Mouse (Mus musculus) MEL (cell line): ENCODE data around the gene Ssr2. TPM values are rescaled to one million over a fixed set of nuclear protein-coding genes. Genes with fewer than 3 reads are reported as not detected.

Source experiments
- DNase-seq: peaks from one replicate; pipeline ENCODE4 v3.0.0; 2011; ENCODE audit warnings: low read depth, low spot score
- H3K27ac ChIP-seq: 2 replicates; pipeline ENCODE4 v1.5.1; 2012; ENCODE audit warnings: low read depth, mild to moderate bottlenecking, control low read depth, low read length, moderate library complexity; ENCODE audit not compliant: control insufficient read depth
- H3K27me3 ChIP-seq, 2 experiments: fragments of 150-350 bp in 1 of 2; sonication (generic) in 1 of 2; 2 replicates each; pipeline ENCODE4 v1.6.1; 2012; ENCODE audit warnings: low read length in 2 of 2, mild to moderate bottlenecking in 2 of 2, improper control_type of control experiment in 1 of 2, moderate library complexity in 1 of 2; ENCODE audit not compliant: insufficient read depth in 2 of 2, control insufficient read depth in 1 of 2
- H3K36me3 ChIP-seq, 2 experiments: 2 replicates each; pipeline ENCODE4 v1.6.1; 2012 to 2014; ENCODE audit warnings: low read length in 2 of 2, improper control_type of control experiment in 1 of 2, inconsistent platforms in 1 of 2, mild to moderate bottlenecking in 1 of 2; ENCODE audit not compliant: insufficient read depth in 2 of 2, control insufficient read depth in 1 of 2
- H3K4me1 ChIP-seq, 2 experiments: fragments of 150-350 bp in 1 of 2; sonication (generic) in 1 of 2; 2 replicates each; pipeline ENCODE4 v1.6.1; 2012; ENCODE audit warnings: low read length in 2 of 2, improper control_type of control experiment in 1 of 2, mild to moderate bottlenecking in 1 of 2; ENCODE audit not compliant: insufficient read depth in 2 of 2, control insufficient read depth in 1 of 2
- H3K4me3 ChIP-seq, 2 experiments: fragments of 150-350 bp in 1 of 2; sonication (generic) in 1 of 2; 2 replicates each; pipeline ENCODE4 v1.5.1; 2012; ENCODE audit warnings: low read depth in 2 of 2, low read length in 2 of 2, mild to moderate bottlenecking in 2 of 2, moderate library complexity in 2 of 2, control low read depth in 1 of 2, improper control_type of control experiment in 1 of 2; ENCODE audit not compliant: control insufficient read depth in 1 of 2, insufficient read depth in 1 of 2
- H3K79me2 ChIP-seq: 2 replicates; pipeline ENCODE4 v1.6.1; 2012; ENCODE audit warnings: mild to moderate bottlenecking, low read length, moderate library complexity; ENCODE audit not compliant: control insufficient read depth, poor library complexity, insufficient read depth
- H3K9ac ChIP-seq: 2 replicates; pipeline ENCODE4 v1.6.1; 2012; ENCODE audit warnings: low read depth, mild to moderate bottlenecking, control low read depth, low read length, moderate library complexity; ENCODE audit not compliant: control insufficient read depth, poor library complexity, severe bottlenecking
- H3K9me3 ChIP-seq: fragments of 150-350 bp; sonication (generic); replicated peaks from 2 replicates; pipeline ENCODE4 v1.6.1; 2012; ENCODE audit warnings: mild to moderate bottlenecking, low read length, improper control_type of control experiment, moderate library complexity; ENCODE audit not compliant: insufficient read depth
- BHLHE40 ChIP-seq: IDR thresholded peaks from 2 replicates; pipeline ENCODE4 v1.6.1; 2012; ENCODE audit warnings: low read depth, mild to moderate bottlenecking, inconsistent platforms, low read length, improper control_type of control experiment, borderline replicate concordance
- CHD1 ChIP-seq: IDR thresholded peaks from 2 replicates; pipeline ENCODE4 v1.6.1; 2012; ENCODE audit warnings: low read depth, mild to moderate bottlenecking, inconsistent platforms, low read length, improper control_type of control experiment
- EP300 ChIP-seq, 2 experiments: IDR thresholded peaks; 2 replicates each; pipeline ENCODE4 v1.6.1; 2011; ENCODE audit warnings: improper control_type of control experiment in 2 of 2, low read length in 2 of 2, low read depth in 1 of 2, mild to moderate bottlenecking in 1 of 2
- JUND ChIP-seq: IDR thresholded peaks from 2 replicates; pipeline ENCODE4 v1.6.1; 2011; ENCODE audit warnings: low read depth, mild to moderate bottlenecking, improper control_type of control experiment, low read length
- MAX ChIP-seq: IDR thresholded peaks from 2 replicates; pipeline ENCODE4 v1.6.1; 2011; ENCODE audit warnings: low read length, improper control_type of control experiment
- MYC ChIP-seq: IDR thresholded peaks from 2 replicates; pipeline ENCODE4 v1.6.1; 2011; ENCODE audit warnings: low read depth, mild to moderate bottlenecking, low read length, improper control_type of control experiment, moderate library complexity
- NRF1 ChIP-seq: IDR thresholded peaks from 2 replicates; pipeline ENCODE4 v1.6.1; 2014; ENCODE audit warnings: low read depth, mild to moderate bottlenecking, inconsistent platforms, low read length, improper control_type of control experiment, moderate library complexity; ENCODE audit not compliant: poor library complexity, insufficient read depth, severe bottlenecking
- POLR2A ChIP-seq, 2 experiments: IDR thresholded peaks; 2 replicates each; pipeline ENCODE4 v1.6.1; 2011 to 2012; ENCODE audit warnings: low read length in 2 of 2, mild to moderate bottlenecking in 2 of 2, control low read depth in 1 of 2, improper control_type of control experiment in 1 of 2, low read depth in 1 of 2, moderate library complexity in 1 of 2; ENCODE audit not compliant: control insufficient read depth in 1 of 2, insufficient read depth in 1 of 2, poor library complexity in 1 of 2
- POLR2AphosphoS2 ChIP-seq: IDR thresholded peaks from 2 replicates; pipeline ENCODE4 v1.6.1; 2011; ENCODE audit warnings: low read length, improper control_type of control experiment
- POLR2AphosphoS5 ChIP-seq: IDR thresholded peaks from 2 replicates; pipeline ENCODE4 v1.6.1; 2012; ENCODE audit warnings: low read depth, borderline replicate concordance, mild to moderate bottlenecking, inconsistent platforms, low read length, moderate library complexity, mixed read lengths
- RAD21 ChIP-seq: IDR thresholded peaks from 2 replicates; pipeline ENCODE4 v1.6.1; 2011; ENCODE audit warnings: mild to moderate bottlenecking, low read depth, low read length, improper control_type of control experiment
- TAL1 ChIP-seq: IDR thresholded peaks from 2 replicates; pipeline ENCODE4 v1.6.1; 2012; ENCODE audit warnings: mild to moderate bottlenecking, inconsistent platforms, low read length, moderate library complexity, mixed read lengths
- TBP ChIP-seq: IDR thresholded peaks from 2 replicates; pipeline ENCODE4 v1.8.0; 2011; ENCODE audit warnings: low read depth, low read length, improper control_type of control experiment
- TCF12 ChIP-seq: IDR thresholded peaks from 2 replicates; pipeline ENCODE4 v1.6.1; 2014; ENCODE audit warnings: low read depth, mild to moderate bottlenecking, inconsistent platforms, low read length, improper control_type of control experiment, moderate library complexity
- ZC3H11A ChIP-seq: IDR thresholded peaks from 2 replicates; pipeline ENCODE4 v1.6.1; 2012; ENCODE audit warnings: low read depth, mild to moderate bottlenecking, inconsistent platforms, low read length, improper control_type of control experiment
- polyA plus RNA-seq, 2 experiments: library from polyadenylated mRNA; stranded (reverse) in 1 of 2; unstranded in 1 of 2; fragments of >175 nt in 1 of 2; fragments of >200 nt in 1 of 2; gene quantifications; 2 replicates each; pipeline versions ENCODE4 v1.2.1 to v1.2.4; 2012; ENCODE audit warnings: low replicate concordance in 2 of 2, low read depth in 1 of 2; ENCODE audit not compliant: insufficient read length in 2 of 2, insufficient read depth in 1 of 2, missing spikeins in 1 of 2
- total RNA-seq: library from RNA; depleted of rRNA; stranded (reverse); fragments of 300-350 nt; gene quantifications from 2 replicates; pipeline ENCODE4 v1.2.3, GENCODE M21; 2012

Ssr2 gene
- total and polyA plus RNA-seq, 3 experiments: 176 to 706 (median 594) TPM

- no peak for TF ChIP-seq POLR2AphosphoS5
- DNase-seq: no peak
- Histone ChIP-seq H3K27me3 (no peaks in the 10 kb centered on the region), H3K36me3 (peaks cover 0 to 36% of the 10 kb centered on the region in 2 experiments; a peak in 2 of 4 replicates), H3K4me1 (no peaks in the 10 kb centered on the region), H3K9me3 (no peaks in the 10 kb centered on the region), H3K4me3 (no peak overlapping the region), H3K27ac (no peak overlapping the region), H3K79me2 (no peaks in the 10 kb centered on the region), H3K9ac (no peak overlapping the region)
Observed at GRCm38 (mm10) chr3:88566116-88566515, 9.6 kb upstream of the Ssr2 start.

- no peak for TF ChIP-seq MAX
- no peak for TF ChIP-seq TAL1
- TF ChIP-seq TCF12: no peak
- no peak for TF ChIP-seq RAD21
- H3K79me2 ChIP-seq: no peaks in the 10 kb centered on the region
- no peak overlapping the region for H3K4me3 ChIP-seq
- no peaks in the 10 kb centered on the region for H3K27me3 ChIP-seq
- H3K4me1 ChIP-seq: no peaks in the 10 kb centered on the region
- peaks cover 0 to 31% of the 10 kb centered on the region in 2 experiments; a peak in 2 of 4 replicates for H3K36me3 ChIP-seq
- no peaks in the 10 kb centered on the region for H3K9me3 ChIP-seq
- H3K27ac ChIP-seq: no peak overlapping the region
- H3K9ac ChIP-seq: no peak overlapping the region
- DNase-seq: no peak
Observed at GRCm38 (mm10) chr3:88566536-88567061, 9.1 kb upstream of the Ssr2 start.

- Histone ChIP-seq H3K9me3 (no peaks in the 10 kb centered on the region), H3K27me3 (no peaks in the 10 kb centered on the region), H3K36me3 (peaks cover 0 to 27% of the 10 kb centered on the region in 2 experiments; a peak in 2 of 4 replicates), H3K4me3 (no peak overlapping the region), H3K4me1 (no peaks in the 10 kb centered on the region), H3K9ac (no peak overlapping the region), H3K27ac (no peak overlapping the region), H3K79me2 (no peaks in the 10 kb centered on the region)
- DNase-seq: no peak
- no peak for TF ChIP-seq TAL1
- TF ChIP-seq CHD1: no peak
- TF ChIP-seq POLR2AphosphoS5: no peak
- no peak for TF ChIP-seq TBP
- no peak for TF ChIP-seq POLR2AphosphoS2
- TF ChIP-seq NRF1: no peak
- no peak for TF ChIP-seq EP300 (IDR thresholded peaks at IDR 0.05; ENCODE audit: low read depth in 1 of 2, low read length in 2 of 2)
- no peak for TF ChIP-seq TCF12
- TF ChIP-seq BHLHE40: no peak
- no peak for TF ChIP-seq JUND
- TF ChIP-seq ZC3H11A: no peak
- TF ChIP-seq POLR2A (IDR thresholded peaks at IDR 0.05; ENCODE audit: control insufficient read depth in 1 of 2, insufficient read depth in 1 of 2, low read depth in 1 of 2, low read length in 2 of 2, poor library complexity in 1 of 2): no peak
- TF ChIP-seq MYC: no peak
Observed at GRCm38 (mm10) chr3:88567892-88568291, 7.8 kb upstream of the Ssr2 start.
